Comparison of ENCODE assay signal across 8 mouse cellular contexts in genomic region chr11:22286371-22286872, GRCm38 (mm10). TPM values are rescaled to one million over a fixed set of nuclear protein-coding genes. Genes with fewer than 3 reads are reported as not detected.
DNase-seq lines count a peak whose midpoint lies in the region; ATAC-seq and TF ChIP-seq lines count a peak whose summit lies in the region.

No protein-coding gene starts in this region.

- H3K4me2 ChIP-seq in hindbrain, embryonic 15.5 days = peak overlapping the region; percentile 78
- H3K4me2 ChIP-seq in limb, embryonic 12.5 days = peak overlapping the region; percentile 75
- peak overlapping the region; percentile 74 for H3K4me2 ChIP-seq in midbrain, embryonic 11.5 days

- DNase-seq in spleen, adult 2 months (ENCODE audit: low read depth in 1 of 2, low spot score in 2 of 2) = no peak
- no peak for DNase-seq in spleen, adult 18-20 months
- DNase-seq in brain, embryonic 18.5 days (ENCODE audit: low read depth, low spot score) = peak; percentile 3
- peak; percentile 42 for DNase-seq in forelimb bud, embryonic 11.5 days (ENCODE audit: low read depth, low spot score)
- peak; percentile 97 for DNase-seq in midbrain, embryonic 11.5 days (ENCODE audit: low spot score, missing footprints)

- H3K27me3 ChIP-seq in spleen, adult 2 months (ENCODE audit: control insufficient read depth, insufficient read depth, low read length) = no peaks in the 10 kb centered on the region; the same call in 1 of the 2 replicates
- no peaks in the 10 kb centered on the region for H3K27me3 ChIP-seq in hindbrain, embryonic 15.5 days
- H3K27me3 ChIP-seq in limb, embryonic 12.5 days = no peaks in the 10 kb centered on the region
- H3K27me3 ChIP-seq in midbrain, embryonic 11.5 days (ENCODE audit: control insufficient read depth, insufficient read depth, low read length) = no peaks in the 10 kb centered on the region

- H3K4me1 ChIP-seq in spleen, adult 2 months (ENCODE audit: control insufficient read depth, insufficient read depth, insufficient read length) = 0 out of 2 replicates have a peak, but pooled peaks cover 4% of the 10 kb centered on the region
- H3K4me1 ChIP-seq in hindbrain, embryonic 15.5 days (replicated peaks) = peaks cover 41% of the 10 kb centered on the region
- H3K4me1 ChIP-seq in limb, embryonic 12.5 days (replicated peaks) = peaks cover 13% of the 10 kb centered on the region
- peaks cover 19% of the 10 kb centered on the region for H3K4me1 ChIP-seq in midbrain, embryonic 11.5 days (ENCODE audit: control insufficient read depth, insufficient read depth, low read length)

- H3K27ac ChIP-seq in spleen, adult 2 months (ENCODE audit: insufficient read depth, low read length) = no peak overlapping the region
- H3K27ac ChIP-seq in hindbrain, embryonic 15.5 days (replicated peaks) = peak overlapping the region; percentile 96
- peak overlapping the region; percentile 89 for H3K27ac ChIP-seq in limb, embryonic 12.5 days
- peak overlapping the region; percentile 87 for H3K27ac ChIP-seq in midbrain, embryonic 11.5 days (ENCODE audit: low read depth, low read length)

- peak overlapping the region; percentile 93 for H3K9ac ChIP-seq in hindbrain, embryonic 15.5 days
- H3K9ac ChIP-seq in limb, embryonic 12.5 days (replicated peaks) = peak overlapping the region; percentile 84
- H3K9ac ChIP-seq in midbrain, embryonic 11.5 days (ENCODE audit: low read length) = peak overlapping the region; percentile 88

- peak; percentile 85 for ATAC-seq in hindbrain, embryonic 15.5 days (ENCODE audit: low FRiP score, low read depth)
- peak; percentile 81 for ATAC-seq in limb, embryonic 12.5 days (ENCODE audit: insufficient number of reproducible peaks, insufficient read depth, low FRiP score, low TSS enrichment, low read depth)
- ATAC-seq in midbrain, embryonic 11.5 days (ENCODE audit: low FRiP score) = peak; percentile 82
- ATAC-seq in activated CD4-positive, CD25-positive, alpha-beta regulatory T cell, adult 4 months = no peak

- H3K36me3 ChIP-seq in spleen, adult 2 months (ENCODE audit: control insufficient read depth, insufficient read depth, low read length) = no peaks in the 10 kb centered on the region
- peaks cover 8% of the 10 kb centered on the region for H3K36me3 ChIP-seq in hindbrain, embryonic 15.5 days
- peaks cover 21% of the 10 kb centered on the region; the same call in 1 of the 2 replicates for H3K36me3 ChIP-seq in limb, embryonic 12.5 days
- peaks cover 2% of the 10 kb centered on the region; the same call in 1 of the 2 replicates for H3K36me3 ChIP-seq in midbrain, embryonic 11.5 days (ENCODE audit: control insufficient read depth, insufficient read depth, low read length)

- no peaks in the 10 kb centered on the region for H3K9me3 ChIP-seq in hindbrain, embryonic 15.5 days
- H3K9me3 ChIP-seq in limb, embryonic 12.5 days = no peaks in the 10 kb centered on the region
- no peaks in the 10 kb centered on the region for H3K9me3 ChIP-seq in midbrain, embryonic 11.5 days (ENCODE audit: control insufficient read depth, low read length)

- no peak for TF ChIP-seq CTCF in spleen, adult 2 months (IDR thresholded peaks at IDR 0.05; ENCODE audit: extremely low read depth, insufficient read depth, insufficient read length, insufficient replicate concordance)

- no peak for TF ChIP-seq POLR2A in spleen, adult 2 months (IDR thresholded peaks at IDR 0.05; ENCODE audit: low read depth, low read length)

- 4% methylated on average over 36 of the region's 39 CpGs for WGBS in spleen, adult 2 months
- 1% methylated on average over 32 of the region's 39 CpGs for WGBS in hindbrain, embryonic 15.5 days
- WGBS in limb, embryonic 12.5 days = under 1% methylated on average over 38 of the region's 39 CpGs
- under 1% methylated on average over 31 of the region's 39 CpGs for WGBS in midbrain, embryonic 11.5 days

- peak overlapping the region; percentile 69 for H3K4me3 ChIP-seq in spleen, adult 2 months (ENCODE audit: extremely low read depth, insufficient read depth, insufficient read length)
- H3K4me3 ChIP-seq in hindbrain, embryonic 15.5 days = peak overlapping the region; percentile 77
- peak overlapping the region; percentile 76 for H3K4me3 ChIP-seq in limb, embryonic 12.5 days (replicated peaks)
- H3K4me3 ChIP-seq in midbrain, embryonic 11.5 days (ENCODE audit: low read depth, low read length) = peak overlapping the region; percentile 75

RNA-seq across cellular contexts. Expression of gene Ehbp1, which starts 55.7 kb away (rescaled TPM):
- polyA plus RNA-seq in spleen, adult 2 months (2012; rRNA removed) = 0.31 and 0.36 TPM in 2 replicates
- 18.8 and 20.1 TPM in 2 replicates for polyA plus RNA-seq in hindbrain, embryonic 15.5 days (2015; fragmentation: Nextera tagmentation; extraction: Ambion mirVana)
- 11.8 and 13.1 TPM in 2 replicates for polyA plus RNA-seq in limb, embryonic 12.5 days (2016; fragmentation: Nextera tagmentation; extraction: Ambion mirVana)
- polyA plus RNA-seq in midbrain, embryonic 11.5 days (2014; fragmentation: Nextera tagmentation; extraction: Ambion mirVana) = 16.7 and 17.1 TPM in 2 replicates
- 1 to 10 TPM; 1.7 TPM for polyA plus RNA-seq in activated CD4-positive, CD25-positive, alpha-beta regulatory T cell, adult 4 months (2017; shearing (Covaris generic))

Comparison
In these comparisons a context has a peak if more than half of its experiments do, and no peak if none do; other contexts are left out.
1. DNase-seq: peak in brain, embryonic 18.5 days (single experiment), forelimb bud, embryonic 11.5 days (single experiment) and midbrain, embryonic 11.5 days (single experiment); none in spleen, adult 2 months (0 of 2) and spleen, adult 18-20 months (0 of 2).
2. Peak in every context shown above with its lines, with median percentiles within 50 percentile points of each other: H3K4me3 ChIP-seq, H3K4me2 ChIP-seq and H3K9ac ChIP-seq.